Mouse (Mus musculus): ENCODE data around the gene Dst. TPM values are rescaled to one million over a fixed set of nuclear protein-coding genes. Genes with fewer than 3 reads are reported as not detected.
A peak's percentile ranks its signal among the peaks of the same experiment; 100 is the strongest.

The Dst gene
- polyA plus RNA-seq, 1 experiment from 2014 or later, result 24.4 TPM

- no peaks in the 10 kb centered on the region for H3K9me3 ChIP-seq
- H3K27me3 ChIP-seq, result no peaks in the 10 kb centered on the region
- H3K4me3 ChIP-seq, result no peak overlapping the region
- H3K27ac ChIP-seq, result no peak overlapping the region
- H3K4me2 ChIP-seq, result no peak overlapping the region
- WGBS, result 81% methylated on average over 6 of the region's 6 CpGs
- no peak for ATAC-seq (ENCODE audit: insufficient number of reproducible peaks, low FRiP score, low TSS enrichment, low read depth)
- no peak overlapping the region for H3K9ac ChIP-seq
- no peaks in the 10 kb centered on the region for H3K36me3 ChIP-seq
- peaks cover 28% of the 10 kb centered on the region for H3K4me1 ChIP-seq
Measured at GRCm38 (mm10) chr1:34070991-34071639, 163.1 kb downstream of the Dst start.

- no peak overlapping the region for H3K4me2 ChIP-seq
- WGBS, result 68% methylated on average over 7 of the region's 7 CpGs
- no peaks in the 10 kb centered on the region for H3K27me3 ChIP-seq
- ATAC-seq (ENCODE audit: insufficient number of reproducible peaks, low FRiP score, low TSS enrichment, low read depth), result no peak
- H3K4me3 ChIP-seq, result no peak overlapping the region
- H3K36me3 ChIP-seq, result no peaks in the 10 kb centered on the region
- H3K27ac ChIP-seq, result no peak overlapping the region
- no peaks in the 10 kb centered on the region for H3K9me3 ChIP-seq
- peaks cover 29% of the 10 kb centered on the region for H3K4me1 ChIP-seq
- H3K9ac ChIP-seq, result no peak overlapping the region
Measured at GRCm38 (mm10) chr1:34072262-34072661, 164.2 kb downstream of the Dst start.

- no peak overlapping the region for H3K4me2 ChIP-seq
Measured at GRCm38 (mm10) chr1:34073436-34074169, 165.6 kb downstream of the Dst start.

GRCm38 (mm10) chr1:34074245-34075187 lies 166.5 kb downstream of the Dst start:
- no peak overlapping the region for H3K9ac ChIP-seq
- 27% methylated on average over 15 of the region's 15 CpGs for WGBS
- no peak overlapping the region for H3K4me2 ChIP-seq
- no peaks in the 10 kb centered on the region for H3K27me3 ChIP-seq
- H3K4me3 ChIP-seq, result no peak overlapping the region
- H3K4me1 ChIP-seq, result peaks cover 31% of the 10 kb centered on the region
- no peaks in the 10 kb centered on the region for H3K36me3 ChIP-seq
- ATAC-seq (ENCODE audit: insufficient number of reproducible peaks, low FRiP score, low TSS enrichment, low read depth), result no peak
- no peaks in the 10 kb centered on the region for H3K9me3 ChIP-seq
- no peak overlapping the region for H3K27ac ChIP-seq

More at GRCm38 (mm10) chr1:34073436-34074169, 165.6 kb downstream of the Dst start:
- no peak overlapping the region for H3K27ac ChIP-seq
- no peaks in the 10 kb centered on the region for H3K36me3 ChIP-seq
- H3K27me3 ChIP-seq, result no peaks in the 10 kb centered on the region
- no peak overlapping the region for H3K4me3 ChIP-seq
- peak; percentile 63; the same call in 1 of the 2 replicates for ATAC-seq (ENCODE audit: insufficient number of reproducible peaks, low FRiP score, low TSS enrichment, low read depth)
- 41% methylated on average over 10 of the region's 10 CpGs for WGBS
- H3K9me3 ChIP-seq, result no peaks in the 10 kb centered on the region
- no peak overlapping the region for H3K9ac ChIP-seq
- peaks cover 31% of the 10 kb centered on the region for H3K4me1 ChIP-seq

GRCm38 (mm10) chr1:34076701-34077421 lies 168.8 kb downstream of the Dst start:
- no peak for ATAC-seq (ENCODE audit: insufficient number of reproducible peaks, low FRiP score, low TSS enrichment, low read depth)
- Histone ChIP-seq H3K9ac (no peak overlapping the region), H3K4me2 (peak overlapping the region; percentile 26; the same call in 1 of the 2 replicates), H3K27me3 (no peaks in the 10 kb centered on the region), H3K36me3 (no peaks in the 10 kb centered on the region), H3K27ac (no peak overlapping the region), H3K4me3 (peak overlapping the region; percentile 19; the same call in 1 of the 2 replicates), H3K9me3 (no peaks in the 10 kb centered on the region), H3K4me1 (peaks cover 26% of the 10 kb centered on the region)
- 12% methylated on average over 12 of the region's 12 CpGs for WGBS

GRCm38 (mm10) chr1:34077422-34077790 lies 169.4 kb downstream of the Dst start:
- Histone ChIP-seq H3K4me1 (peaks cover 23% of the 10 kb centered on the region), H3K9me3 (no peaks in the 10 kb centered on the region), H3K27ac (no peak overlapping the region), H3K36me3 (no peaks in the 10 kb centered on the region), H3K27me3 (no peaks in the 10 kb centered on the region), H3K4me2 (peak overlapping the region; percentile 26; the same call in 1 of the 2 replicates), H3K9ac (no peak overlapping the region), H3K4me3 (peak overlapping the region; percentile 19; the same call in 1 of the 2 replicates)
- 14% methylated on average over 7 of the region's 7 CpGs for WGBS
- no peak for ATAC-seq (ENCODE audit: insufficient number of reproducible peaks, low FRiP score, low TSS enrichment, low read depth)

- Histone ChIP-seq H3K9ac (no peak overlapping the region), H3K27ac (no peak overlapping the region), H3K9me3 (no peaks in the 10 kb centered on the region), H3K4me1 (peaks cover 22% of the 10 kb centered on the region), H3K36me3 (no peaks in the 10 kb centered on the region), H3K27me3 (no peaks in the 10 kb centered on the region), H3K4me2 (no peak overlapping the region), H3K4me3 (no peak overlapping the region)
- no peak for ATAC-seq (ENCODE audit: insufficient number of reproducible peaks, low FRiP score, low TSS enrichment, low read depth)
- WGBS, result 70% methylated on average over 6 of the region's 6 CpGs
Measured at GRCm38 (mm10) chr1:34077941-34078340, 169.9 kb downstream of the Dst start.

- no peaks in the 10 kb centered on the region for H3K9me3 ChIP-seq
- no peak overlapping the region for H3K9ac ChIP-seq
- H3K4me2 ChIP-seq, result no peak overlapping the region
- H3K36me3 ChIP-seq, result peaks cover 14% of the 10 kb centered on the region
- no peak overlapping the region for H3K4me3 ChIP-seq
- H3K27ac ChIP-seq, result no peak overlapping the region
- H3K4me1 ChIP-seq, result no peaks in the 10 kb centered on the region
- no peaks in the 10 kb centered on the region for H3K27me3 ChIP-seq
- ATAC-seq (ENCODE audit: insufficient number of reproducible peaks, low FRiP score, low TSS enrichment, low read depth), result no peak
- WGBS, result 92% methylated on average over 3 of the region's 3 CpGs
Measured at GRCm38 (mm10) chr1:34089011-34089410, 181.0 kb downstream of the Dst start.

GRCm38 (mm10) chr1:34090700-34091099 lies 182.7 kb downstream of the Dst start:
- Histone ChIP-seq H3K4me2 (no peak overlapping the region), H3K9me3 (no peaks in the 10 kb centered on the region), H3K36me3 (peaks cover 14% of the 10 kb centered on the region), H3K27me3 (no peaks in the 10 kb centered on the region), H3K9ac (no peak overlapping the region), H3K4me1 (no peaks in the 10 kb centered on the region), H3K4me3 (no peak overlapping the region), H3K27ac (no peak overlapping the region)
- WGBS, result 81% methylated on average over 7 of the region's 7 CpGs
- ATAC-seq (ENCODE audit: insufficient number of reproducible peaks, low FRiP score, low TSS enrichment, low read depth), result no peak

- Histone ChIP-seq H3K27me3 (no peaks in the 10 kb centered on the region), H3K4me1 (0 out of 2 replicates have a peak, but pooled peaks cover 4% of the 10 kb centered on the region), H3K36me3 (peaks cover 5% of the 10 kb centered on the region; the same call in 1 of the 2 replicates), H3K4me3 (no peak overlapping the region), H3K27ac (no peak overlapping the region), H3K9ac (no peak overlapping the region), H3K9me3 (no peaks in the 10 kb centered on the region), H3K4me2 (no peak overlapping the region)
- 88% methylated on average over 7 of the region's 7 CpGs for WGBS
- no peak for ATAC-seq (ENCODE audit: insufficient number of reproducible peaks, low FRiP score, low TSS enrichment, low read depth)
Measured at GRCm38 (mm10) chr1:34093652-34094051, 185.6 kb downstream of the Dst start.

GRCm38 (mm10) chr1:34094301-34094700 lies 186.3 kb downstream of the Dst start:
- WGBS, result 38% methylated on average over 5 of the region's 5 CpGs
- H3K36me3 ChIP-seq, result peaks cover under 1% of the 10 kb centered on the region; the same call in 1 of the 2 replicates

More at GRCm38 (mm10) chr1:34094301-34094700, 186.3 kb downstream of the Dst start:
- Histone ChIP-seq H3K4me3 (no peak overlapping the region), H3K27ac (no peak overlapping the region), H3K4me2 (no peak overlapping the region), H3K27me3 (no peaks in the 10 kb centered on the region), H3K9ac (no peak overlapping the region), H3K4me1 (0 out of 2 replicates have a peak, but pooled peaks cover 4% of the 10 kb centered on the region), H3K9me3 (no peaks in the 10 kb centered on the region)
- no peak for ATAC-seq (ENCODE audit: insufficient number of reproducible peaks, low FRiP score, low TSS enrichment, low read depth)
